25 mouse cellular contexts compared by ENCODE assay signal in genomic region chr3:92639854-92640253, GRCm38 (mm10). TPM values are rescaled to one million over a fixed set of nuclear protein-coding genes. Genes with fewer than 3 reads are reported as not detected.
"Had no signal": no experiment of that assay in that cellular context is flagged by ENCODE, and none has a peak within 500 bp of the region (broad histone marks: within the 10 kb centered on the region; RNA-seq: fewer than 3 reads in every experiment).

No protein-coding gene starts in this region.

- H3K27ac ChIP-seq: neural tube, embryonic 12.5 days; neural tube, embryonic 13.5 days; neural tube, embryonic 15.5 days; stomach, embryonic 15.5 days; stomach, postnatal 0 days had no signal

- H3K36me3 ChIP-seq: neural tube, embryonic 12.5 days; neural tube, embryonic 13.5 days; neural tube, embryonic 15.5 days; stomach, embryonic 15.5 days had no signal

- H3K4me3 ChIP-seq: neural tube, embryonic 12.5 days; neural tube, embryonic 13.5 days; neural tube, embryonic 15.5 days; stomach, embryonic 15.5 days had no signal

- H3K9me3 ChIP-seq: neural tube, embryonic 12.5 days; neural tube, embryonic 13.5 days; neural tube, embryonic 15.5 days; stomach, embryonic 15.5 days had no signal

- H3K27me3 ChIP-seq: neural tube, embryonic 12.5 days; neural tube, embryonic 13.5 days; neural tube, embryonic 15.5 days; stomach, embryonic 15.5 days had no signal

- H3K4me1 ChIP-seq: neural tube, embryonic 12.5 days; neural tube, embryonic 15.5 days; stomach, embryonic 15.5 days had no signal

- DNase-seq: retina, postnatal 1 day; right cerebral cortex, adult 18-20 months; right cerebral cortex, postnatal 14 days; right cerebral cortex, postnatal 25 days; right cerebral cortex, postnatal 4 days; spleen, adult 18-20 months; thymus, adult 18-20 months; thymus, adult 2 months; thymus, postnatal 14 days; thymus, postnatal 25 days; thymus, postnatal 36 days; thymus, postnatal 4 days had no signal

RNA-seq across cellular contexts. Expression of gene Lce1a1, which starts 8.3 kb away (rescaled TPM):
- polyA plus RNA-seq: neural tube, embryonic 11.5 days; neural tube, embryonic 12.5 days; neural tube, embryonic 13.5 days; neural tube, embryonic 14.5 days; neural tube, embryonic 15.5 days; small intestine, adult 2 months; spleen, adult 2 months; stomach, embryonic 14.5 days; stomach, embryonic 15.5 days; urinary bladder, adult 2 months had no signal

RNA-seq across cellular contexts. Expression of gene Lce1b, which starts 16.9 kb away (rescaled TPM):
- polyA plus RNA-seq: neural tube, embryonic 11.5 days; neural tube, embryonic 12.5 days; neural tube, embryonic 13.5 days; neural tube, embryonic 14.5 days; neural tube, embryonic 15.5 days; small intestine, adult 2 months; spleen, adult 2 months; stomach, embryonic 14.5 days; stomach, embryonic 15.5 days; stomach, embryonic 16.5 days; thymus, postnatal 0 days; urinary bladder, adult 2 months had no signal

RNA-seq across cellular contexts. Expression of gene Lce6a, which starts 18.4 kb away (rescaled TPM):
- polyA plus RNA-seq: neural tube, embryonic 11.5 days; neural tube, embryonic 12.5 days; neural tube, embryonic 13.5 days; neural tube, embryonic 14.5 days; neural tube, embryonic 15.5 days; small intestine, adult 2 months; spleen, adult 2 months; stomach, embryonic 14.5 days; stomach, embryonic 15.5 days; stomach, embryonic 16.5 days; thymus, adult 2 months; thymus, postnatal 0 days had no signal

RNA-seq across cellular contexts. Expression of gene Lce1a2, which starts 30.3 kb away (rescaled TPM):
- polyA plus RNA-seq: neural tube, embryonic 11.5 days; neural tube, embryonic 12.5 days; neural tube, embryonic 13.5 days; neural tube, embryonic 14.5 days; neural tube, embryonic 15.5 days; small intestine, adult 2 months; spleen, adult 2 months; stomach, embryonic 14.5 days; stomach, embryonic 15.5 days; urinary bladder, adult 2 months had no signal

RNA-seq across cellular contexts. Expression of gene 2210017I01Rik, which starts 32.6 kb away (rescaled TPM):
- polyA plus RNA-seq: neural tube, embryonic 11.5 days; neural tube, embryonic 12.5 days; neural tube, embryonic 13.5 days; neural tube, embryonic 14.5 days; neural tube, embryonic 15.5 days; small intestine, adult 2 months; spleen, adult 2 months; stomach, embryonic 14.5 days; stomach, embryonic 15.5 days; stomach, embryonic 16.5 days; thymus, postnatal 0 days; urinary bladder, adult 2 months had no signal
